Mouse (Mus musculus) brain, embryonic 14.5 days (tissue): ENCODE measurements around the gene Slc16a7.

ENCODE experiments used
- CTCF ChIP-seq: fragments of 200-500 bp; IDR thresholded peaks from 2 replicates; pipeline ENCODE4 v1.5.1; 2012; ENCODE audit warnings: inconsistent platforms, mild to moderate bottlenecking, moderate library complexity, borderline replicate concordance; ENCODE audit not compliant: insufficient read depth, insufficient read length; ENCODE audit errors: extremely low read depth
- POLR2A ChIP-seq: fragments of 200-500 bp; IDR thresholded peaks from 2 replicates; pipeline ENCODE4 v1.6.1; 2012; ENCODE audit warnings: mild to moderate bottlenecking, inconsistent platforms, borderline replicate concordance; ENCODE audit not compliant: poor library complexity, insufficient read depth, insufficient read length, severe bottlenecking; ENCODE audit errors: extremely low read depth

GRCm38 (mm10) chr10:125358479-125358878 is 30.8 kb downstream of the Slc16a7 start:
- no peak for TF ChIP-seq CTCF
- no peak for TF ChIP-seq POLR2A
